Mouse (Mus musculus): ENCODE results near the gene Gm17631. TPM values are rescaled to one million over a fixed set of nuclear protein-coding genes. Genes with fewer than 3 reads are reported as not detected.

Gm17631 gene
- polyA plus RNA-seq (2021; fragmentation: Nextera tagmentation): not detected in 2 replicates
- long read RNA-seq, experiment 1: 0 reads
- long read RNA-seq, experiment 2: 0 reads

GRCm38 (mm10) chr6:129862349-129862748, at the start of gene Gm17631:
Gm17631 (plus strand) TSS chr6:129862649.

DNA sequence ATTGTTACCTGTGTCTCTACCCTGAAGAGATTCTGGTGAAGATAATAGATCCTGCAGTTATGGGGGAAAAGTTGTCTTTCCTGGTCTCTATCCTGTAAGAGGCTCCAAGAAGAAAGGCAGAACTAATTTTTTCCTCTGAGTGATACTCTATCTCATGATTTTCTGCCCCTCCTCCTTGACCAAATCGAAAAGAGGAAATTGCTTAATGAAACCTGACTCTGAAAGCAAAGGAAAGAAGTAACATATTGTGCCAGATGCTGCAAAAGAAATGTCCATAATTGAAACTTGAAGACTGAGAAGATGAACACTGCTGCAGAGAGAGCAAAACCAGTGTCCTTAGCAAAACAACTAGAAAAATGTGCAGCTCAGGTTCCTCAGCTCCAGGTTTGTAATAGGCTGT, 14.1 kb downstream of the Gm17631 start, which contains the start of gene Klra17:
Gene Klra17 (minus strand): TSS at position 124 of the 400 bp plus-strand sequence.

Other genes starting within 250 kb of the Gm17631 start
- not detected in 2 replicates for gene Klrk1, start 238.8 kb upstream of the Gm17631 start, polyA plus RNA-seq (2021; fragmentation: Nextera tagmentation)
- not detected in 2 replicates for gene Klrc3, start 219.3 kb upstream of the Gm17631 start, polyA plus RNA-seq (2021; fragmentation: Nextera tagmentation)
- gene Klrc2, start 202.0 kb upstream of the Gm17631 start, polyA plus RNA-seq (2021; fragmentation: Nextera tagmentation): not detected in 2 replicates
- not detected in 2 replicates for gene Klrc1, start 183.7 kb upstream of the Gm17631 start, polyA plus RNA-seq (2021; fragmentation: Nextera tagmentation)
- not detected in 2 replicates for gene Klri1, start 145.5 kb upstream of the Gm17631 start, polyA plus RNA-seq (2021; fragmentation: Nextera tagmentation)
- 0.03 and 0.10 TPM in 2 replicates for gene Klri2, start 122.2 kb upstream of the Gm17631 start, polyA plus RNA-seq (2021; fragmentation: Nextera tagmentation)
- not detected in 2 replicates for gene Gm156, start 78.4 kb upstream of the Gm17631 start, polyA plus RNA-seq (2021; fragmentation: Nextera tagmentation)
- not detected in 2 replicates for gene Klra17, start 14.0 kb downstream of the Gm17631 start, polyA plus RNA-seq (2021; fragmentation: Nextera tagmentation)
- gene Klra5, start 55.0 kb downstream of the Gm17631 start, polyA plus RNA-seq (2021; fragmentation: Nextera tagmentation): not detected in 2 replicates
- not detected in 2 replicates for gene Klra6, start 164.3 kb downstream of the Gm17631 start, polyA plus RNA-seq (2021; fragmentation: Nextera tagmentation)
- gene Klra4, start 204.6 kb downstream of the Gm17631 start, polyA plus RNA-seq (2021; fragmentation: Nextera tagmentation): not detected in 2 replicates